Mouse (Mus musculus): ENCODE measurements around the gene Kcnq4.

GRCm38 (mm10) chr4:120792918-120793317 lies 44.5 kb upstream of the Kcnq4 start:
- TF ChIP-seq GATA1 (IDR thresholded peaks at IDR 0.05; ENCODE audit: low read length) (no peak), TAL1 (IDR thresholded peaks at IDR 0.05; ENCODE audit: low read length) (no peak)

Data from erythroblast, embryonic 14.5 days (primary cell).